Mouse (Mus musculus) heart, postnatal 0 days (tissue): ENCODE measurements at regions not wholly inside any gene's neighbourhood (a gene's known extent, or its start where the extent isn't known, plus 50 kb on each side); places are given as distances from the start of the nearest gene placed in this dataset.
A peak's percentile ranks its signal among the peaks of the same experiment; 100 is the strongest.

Experiments
- ATAC-seq: fragments of 200-750 bp; cut with Nextera tagmentation; 2 replicates; pipeline ENCODE4 v1.8.0; 2017; ENCODE audit warnings: low read depth, moderate number of reproducible peaks, moderate library complexity; ENCODE audit not compliant: insufficient read depth
- DNase-seq: peaks from one replicate; pipeline ENCODE4 v3.0.0-alpha.2; 2016; ENCODE audit warnings: low spot score
- H3K27ac ChIP-seq: fragments of 300-500 bp; sonication (generic); 2 replicates; pipeline ENCODE4 v1.5.1; 2014; ENCODE audit warnings: low read depth, mild to moderate bottlenecking
- H3K27me3 ChIP-seq: fragments of 300-500 bp; sonication (generic); 2 replicates; pipeline ENCODE4 v1.6.1; 2014; ENCODE audit warnings: low read length, mixed read lengths; ENCODE audit not compliant: control insufficient read depth, insufficient read depth
- H3K36me3 ChIP-seq: fragments of 300-500 bp; sonication (generic); replicated peaks from 2 replicates; pipeline ENCODE4 v1.6.1; 2014; ENCODE audit warnings: low read length, mixed read lengths; ENCODE audit not compliant: control insufficient read depth, insufficient read depth
- H3K4me1 ChIP-seq: fragments of 300-500 bp; sonication (generic); 2 replicates; pipeline ENCODE4 v1.6.1; 2014; ENCODE audit warnings: antibody characterized with exemption; ENCODE audit not compliant: control insufficient read depth, insufficient read depth
- H3K4me2 ChIP-seq: fragments of 300-500 bp; sonication (generic); 2 replicates; pipeline ENCODE4 v1.6.1; 2014; ENCODE audit warnings: low read depth, mild to moderate bottlenecking, low read length, moderate library complexity
- H3K4me3 ChIP-seq: fragments of 300-500 bp; sonication (generic); 2 replicates; pipeline ENCODE4 v1.5.1; 2014; ENCODE audit warnings: low read depth, low read length
- H3K9ac ChIP-seq: fragments of 300-500 bp; sonication (generic); replicated peaks from 2 replicates; pipeline ENCODE4 v1.6.1; 2014; ENCODE audit warnings: low read depth, low read length, mixed read lengths
- H3K9me3 ChIP-seq: fragments of 300-500 bp; sonication (generic); replicated peaks from 2 replicates; pipeline ENCODE4 v1.6.1; 2016; ENCODE audit warnings: low read length; ENCODE audit not compliant: control insufficient read depth
- CTCF ChIP-seq: IDR thresholded peaks from 2 replicates; pipeline ENCODE4 v1.5.1; 2016; ENCODE audit warnings: antibody characterized with exemption, control low read depth, low read depth
- EP300 ChIP-seq: IDR thresholded peaks from 2 replicates; pipeline ENCODE4 v1.6.1; 2016; ENCODE audit warnings: antibody characterized with exemption, low read depth
- WGBS: fragments of 180-500 bp; shearing (Covaris S2); extraction: QIAGEN DNeasy Blood & Tissue Kit; methylation state at CpG from one replicate; pipeline ENCODE4 v1.1.7; 2014; 5-methylcytosine and 5-hydroxymethylcytosine counted together

DNA sequence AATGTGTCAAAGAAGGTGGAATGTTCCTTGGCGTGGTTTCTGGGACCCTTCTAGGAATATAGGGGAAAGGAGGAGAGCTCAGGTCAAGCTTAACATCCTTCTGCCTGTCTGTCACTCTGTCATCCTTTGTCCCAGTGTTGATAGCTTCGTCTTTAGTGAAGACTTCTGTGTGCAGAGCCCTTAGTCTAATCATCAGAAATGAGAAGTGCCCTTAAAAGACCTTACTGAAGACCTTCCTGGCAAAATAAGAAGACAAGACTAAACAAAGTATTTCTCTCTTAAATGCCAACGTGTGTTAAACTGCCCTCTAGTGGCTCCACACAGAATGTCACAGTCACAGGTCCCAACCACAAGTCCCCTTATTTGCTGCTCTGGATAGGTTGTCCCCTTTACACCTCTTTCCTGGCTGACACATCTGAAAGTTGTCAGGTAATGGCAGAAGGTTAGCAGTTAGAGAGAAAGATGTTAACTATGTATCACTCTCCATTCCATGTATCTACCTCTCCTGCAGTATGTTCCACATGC, 1914.8 kb upstream of the Lrrc6 start:
- Histone ChIP-seq H3K36me3 (no peaks in the 10 kb centered on the region), H3K4me2 (no peak overlapping the region), H3K4me3 (no peak overlapping the region), H3K27ac (no peak overlapping the region), H3K9ac (no peak overlapping the region), H3K4me1 (peaks cover 21% of the 10 kb centered on the region; the same call in 1 of the 2 replicates), H3K9me3 (no peaks in the 10 kb centered on the region), H3K27me3 (0 out of 2 replicates have a peak, but pooled peaks cover 3% of the 10 kb centered on the region)
- no peak for ATAC-seq
- TF ChIP-seq EP300 (no peak), CTCF (peak; percentile 71)
- DNase-seq, result peak; percentile 70
- 21% methylated on average over 3 of the region's 3 CpGs for WGBS

DNA sequence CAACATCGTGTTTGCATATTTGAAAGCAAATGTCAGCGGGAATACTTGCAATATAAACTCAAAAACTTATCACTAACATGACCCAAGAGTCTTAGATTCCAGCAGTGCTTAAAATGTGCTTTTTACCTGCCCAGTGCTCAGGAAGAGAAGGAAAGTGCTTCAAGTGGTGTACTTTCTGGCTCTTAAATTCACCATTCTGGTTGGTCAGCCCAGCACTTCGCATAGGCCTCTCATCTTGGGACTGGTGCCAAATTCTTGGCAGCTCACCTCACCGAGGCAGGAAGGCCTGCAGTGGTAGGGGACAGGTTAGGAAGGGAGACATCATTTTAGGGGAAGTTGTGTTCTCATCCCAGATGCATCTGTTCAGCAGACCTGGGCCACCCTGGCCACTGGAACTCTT, 1913.3 kb upstream of the Lrrc6 start:
- Histone ChIP-seq H3K4me1 (peaks cover 21% of the 10 kb centered on the region; the same call in 1 of the 2 replicates), H3K9me3 (no peaks in the 10 kb centered on the region), H3K4me3 (no peak overlapping the region), H3K27me3 (0 out of 2 replicates have a peak, but pooled peaks cover 3% of the 10 kb centered on the region), H3K36me3 (no peaks in the 10 kb centered on the region), H3K9ac (no peak overlapping the region), H3K27ac (no peak overlapping the region), H3K4me2 (no peak overlapping the region)
- DNase-seq (no peak), ATAC-seq (no peak)
- WGBS, result 24% methylated on average over 4 of the region's 4 CpGs
- TF ChIP-seq CTCF, result no peak
- TF ChIP-seq EP300, result no peak

DNA sequence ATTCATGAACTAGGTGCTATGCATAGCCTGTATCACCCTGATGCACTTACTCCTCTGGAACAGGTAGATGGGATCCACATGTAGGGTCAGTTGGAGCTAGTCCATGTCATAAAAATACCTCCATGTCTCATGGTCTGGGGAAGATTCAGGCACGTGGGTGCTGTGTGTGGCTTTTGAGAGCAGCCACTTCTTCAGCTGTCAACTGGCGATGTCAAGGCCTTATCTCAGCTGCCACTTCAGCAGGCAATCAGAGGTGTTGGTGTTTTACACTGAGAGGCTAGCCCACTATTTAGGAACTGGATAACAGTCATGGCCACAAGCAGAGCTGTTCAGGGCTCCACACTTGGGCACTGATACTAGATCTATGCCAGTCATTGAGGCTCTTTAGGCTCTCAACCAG, 1912.0 kb upstream of the Lrrc6 start:
- Histone ChIP-seq H3K4me3 (no peak overlapping the region), H3K4me1 (peaks cover 21% of the 10 kb centered on the region; the same call in 1 of the 2 replicates), H3K27me3 (0 out of 2 replicates have a peak, but pooled peaks cover 3% of the 10 kb centered on the region), H3K4me2 (no peak overlapping the region), H3K9me3 (no peaks in the 10 kb centered on the region), H3K36me3 (no peaks in the 10 kb centered on the region), H3K27ac (peak overlapping the region; percentile 68), H3K9ac (no peak overlapping the region)
- 45% methylated on average over 2 of the region's 2 CpGs for WGBS
- TF ChIP-seq EP300 (peak; percentile 76), CTCF (no peak)
- peak; percentile 52 for DNase-seq
- ATAC-seq, result peak; percentile 81

DNA sequence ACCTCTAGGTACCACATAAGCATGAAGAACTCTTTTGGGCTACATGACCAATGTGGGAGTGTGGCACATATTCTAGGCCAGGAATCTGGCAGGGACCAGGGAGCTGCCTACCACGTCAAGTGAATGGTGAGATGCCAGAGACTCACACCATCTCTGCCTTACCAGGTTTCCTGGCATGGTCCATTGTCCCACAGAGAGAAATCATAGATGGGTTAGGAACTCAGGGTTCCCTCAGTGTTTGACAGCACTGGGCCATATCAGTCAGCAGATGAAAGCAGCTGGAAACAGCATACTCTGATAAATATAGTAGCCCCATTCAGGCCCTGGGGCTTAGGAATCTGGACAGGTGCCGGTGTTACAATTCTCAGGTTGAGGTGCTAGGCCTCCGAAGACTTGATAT, 1911.4 kb upstream of the Lrrc6 start:
- H3K36me3 ChIP-seq, result no peaks in the 10 kb centered on the region
- no peak overlapping the region for H3K4me3 ChIP-seq
- H3K4me1 ChIP-seq, result peaks cover 21% of the 10 kb centered on the region; the same call in 1 of the 2 replicates
- DNase-seq (no peak), ATAC-seq (0 out of 2 replicates have a peak, but pooled peaks have one; percentile 14)
- no peak for TF ChIP-seq CTCF
- peak overlapping the region; percentile 68 for H3K27ac ChIP-seq
- 56% methylated on average over 3 of the region's 3 CpGs for WGBS
- H3K9ac ChIP-seq, result no peak overlapping the region
- H3K27me3 ChIP-seq, result 0 out of 2 replicates have a peak, but pooled peaks cover 2% of the 10 kb centered on the region
- no peak overlapping the region for H3K4me2 ChIP-seq
- no peaks in the 10 kb centered on the region for H3K9me3 ChIP-seq

DNA sequence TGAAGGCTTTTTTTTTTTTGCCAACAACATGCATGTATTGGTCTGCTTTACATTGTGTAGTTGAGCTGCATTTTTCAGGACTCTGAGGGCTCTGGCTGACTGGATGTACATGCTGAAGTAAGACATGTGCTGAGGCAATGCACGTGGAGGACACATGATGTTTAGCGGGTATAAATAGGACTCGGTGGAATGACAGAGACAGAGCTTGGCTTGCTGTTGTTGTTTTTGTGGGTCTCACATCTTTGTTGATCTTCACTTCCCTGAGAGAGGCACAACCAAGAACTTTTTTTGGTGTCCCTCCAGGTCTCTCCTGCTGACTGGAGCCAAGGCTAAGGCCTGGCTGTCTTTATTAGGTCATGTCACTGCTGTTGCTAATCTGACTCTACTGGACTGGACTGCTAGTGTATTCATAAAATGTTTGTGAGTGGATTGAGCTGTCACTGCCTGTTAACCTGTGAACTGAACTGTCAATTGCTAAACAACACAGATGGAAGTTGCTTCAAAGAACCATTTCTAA, 1902.9 kb upstream of the Lrrc6 start:
- 73% methylated on average over 3 of the region's 3 CpGs for WGBS
- ATAC-seq (no peak), DNase-seq (no peak)
- H3K4me2 ChIP-seq, result no peak overlapping the region
- no peak overlapping the region for H3K4me3 ChIP-seq
- no peak overlapping the region for H3K9ac ChIP-seq
- no peak for TF ChIP-seq CTCF
- TF ChIP-seq EP300, result no peak
- peaks cover 16% of the 10 kb centered on the region; the same call in 1 of the 2 replicates for H3K4me1 ChIP-seq
- H3K36me3 ChIP-seq, result no peaks in the 10 kb centered on the region
- no peaks in the 10 kb centered on the region for H3K27me3 ChIP-seq
- H3K27ac ChIP-seq, result no peak overlapping the region
- no peaks in the 10 kb centered on the region for H3K9me3 ChIP-seq

DNA sequence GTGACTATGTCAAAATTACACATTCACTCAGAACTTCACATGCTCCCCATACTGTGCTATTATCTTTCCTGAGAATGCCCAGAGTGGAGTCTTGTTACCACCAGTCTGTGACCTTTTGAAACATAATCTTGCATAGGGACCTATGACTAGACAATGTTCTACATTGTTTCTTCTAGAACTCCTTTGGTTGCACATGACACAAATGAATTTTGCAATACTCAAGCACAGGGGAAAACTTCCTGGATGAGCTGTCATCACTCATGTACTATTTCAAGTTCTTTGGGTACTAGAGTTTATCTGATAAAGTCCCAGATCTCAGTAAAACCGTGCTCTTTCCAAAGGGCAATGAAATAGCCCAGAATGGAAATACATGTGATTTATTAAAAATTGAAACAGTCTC, 1901.0 kb upstream of the Lrrc6 start:
- Histone ChIP-seq H3K4me3 (no peak overlapping the region), H3K9me3 (no peaks in the 10 kb centered on the region), H3K4me2 (no peak overlapping the region), H3K9ac (no peak overlapping the region), H3K36me3 (no peaks in the 10 kb centered on the region), H3K27ac (peak overlapping the region; percentile 66), H3K27me3 (no peaks in the 10 kb centered on the region), H3K4me1 (peaks cover 16% of the 10 kb centered on the region; the same call in 1 of the 2 replicates)
- DNase-seq (no peak), ATAC-seq (0 out of 2 replicates have a peak, but pooled peaks have one; percentile 17)
- 39% methylated on average over 1 of the region's 1 CpGs for WGBS
- no peak for TF ChIP-seq EP300
- TF ChIP-seq CTCF, result no peak
